Mouse (Mus musculus) thymus, adult 2 months (tissue): ENCODE data around the gene Hyou1. TPM values are rescaled to one million over a fixed set of nuclear protein-coding genes. Genes with fewer than 3 reads are reported as not detected.
"Not testable (repeated sequence)": the region's sequence is repeated elsewhere in the genome, so short reads cannot be mapped to it uniquely, and the experiment has no call there.

Experiments
- DNase-seq: peaks from one replicate; pipeline ENCODE4 v3.0.0; 2021
- H3K27ac ChIP-seq: fragments of 200-500 bp; 2 replicates; pipeline ENCODE4 v1.5.1; 2012; ENCODE audit warnings: low read length, control low read depth; ENCODE audit not compliant: control insufficient read depth, insufficient read depth
- H3K27me3 ChIP-seq: fragments of 200-500 bp; 2 replicates; pipeline ENCODE4 v1.6.1; 2012; ENCODE audit warnings: mild to moderate bottlenecking, low read length, moderate library complexity, mixed read lengths; ENCODE audit not compliant: control insufficient read depth, insufficient read depth
- H3K36me3 ChIP-seq: fragments of 200-500 bp; 2 replicates; pipeline ENCODE4 v1.6.1; 2012; ENCODE audit warnings: mild to moderate bottlenecking, low read length, moderate library complexity; ENCODE audit not compliant: control insufficient read depth, insufficient read depth
- H3K4me1 ChIP-seq: fragments of 200-500 bp; replicated peaks from 2 replicates; pipeline ENCODE4 v1.6.1; 2012; ENCODE audit warnings: low read length; ENCODE audit not compliant: control insufficient read depth, insufficient read depth
- H3K4me3 ChIP-seq: fragments of 200-500 bp; 2 replicates; pipeline ENCODE4 v1.5.1; 2012; ENCODE audit warnings: mild to moderate bottlenecking, low read length, control low read depth, moderate library complexity; ENCODE audit not compliant: control insufficient read depth, insufficient read depth
- CTCF ChIP-seq: fragments of 200-500 bp; IDR thresholded peaks from 2 replicates; pipeline ENCODE4 v1.5.1; 2012; ENCODE audit warnings: mild to moderate bottlenecking, control low read depth, low read length, moderate library complexity, borderline replicate concordance; ENCODE audit not compliant: control insufficient read depth, poor library complexity, insufficient read depth; ENCODE audit errors: extremely low read depth
- POLR2A ChIP-seq: fragments of 200-500 bp; IDR thresholded peaks from 2 replicates; pipeline ENCODE4 v1.6.1; 2012; ENCODE audit warnings: mild to moderate bottlenecking, low read length, control low read depth, moderate library complexity; ENCODE audit not compliant: control insufficient read depth, poor library complexity, insufficient read depth; ENCODE audit errors: extremely low read depth
- WGBS: fragments of 180-500 bp; shearing (Covaris S2); methylation state at CpG from one replicate; pipeline ENCODE4 v1.1.7; 2018; 5-methylcytosine and 5-hydroxymethylcytosine counted together
- polyA plus RNA-seq: library from polyadenylated mRNA; depleted of rRNA; stranded (reverse); fragments of >200 nt; gene quantifications from 2 replicates; pipeline ENCODE4 v1.2.3, GENCODE M21; 2012; rRNA removed

Gene Hyou1
- polyA plus RNA-seq: 74.4 and 75.5 TPM in 2 replicates

DNA sequence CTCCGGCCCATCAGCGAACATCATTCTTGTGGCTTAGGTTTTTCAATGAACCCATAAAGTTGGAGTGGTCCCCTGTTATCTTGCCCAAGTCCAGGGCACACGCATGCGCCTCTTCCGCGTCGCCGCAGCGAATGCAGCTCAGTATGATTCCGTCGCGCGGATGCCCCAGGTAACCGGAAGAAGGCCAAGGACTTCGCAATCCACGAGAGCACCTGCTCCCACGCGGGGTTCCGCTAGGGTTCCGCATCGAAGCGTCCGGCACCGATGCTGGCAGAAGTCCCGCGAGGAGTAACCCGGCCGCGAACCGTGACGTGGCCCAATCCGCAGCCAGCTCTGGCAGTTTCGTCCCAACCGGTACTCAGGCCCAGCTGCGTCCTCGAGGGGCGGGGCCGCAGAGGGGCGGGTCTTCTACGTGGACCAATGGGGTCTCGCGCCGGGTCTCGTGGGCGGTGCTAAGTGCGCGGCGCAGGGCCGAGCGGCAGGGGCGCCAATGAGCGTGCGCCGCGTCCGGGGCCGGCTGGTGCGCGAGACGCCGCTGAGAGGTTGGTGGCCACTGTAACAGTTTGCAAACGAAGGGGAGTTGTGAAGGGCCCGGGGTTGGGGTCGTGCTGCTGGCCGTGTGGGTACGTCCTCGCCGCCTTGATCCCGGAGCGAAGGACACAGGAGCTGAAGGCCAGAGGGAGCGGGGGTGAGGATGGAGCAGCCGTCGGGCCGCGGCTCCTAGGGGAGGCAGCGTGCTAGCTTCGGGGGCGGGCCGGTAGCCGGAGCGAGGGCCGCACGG is at the start of gene Hyou1:
Gene Hyou1, plus strand, starts transcription at position 437 of the 781 bp plus-strand sequence.
- peak; percentile 99 for DNase-seq
- H3K4me3 ChIP-seq: peak within 1 kb of the TSS; percentile 66
- H3K4me1 ChIP-seq: peaks cover 12% of the 10 kb centered on the region
- peak within 1 kb of the TSS; percentile 33 for H3K27ac ChIP-seq
- under 1% methylated on average over 83 of the region's 83 CpGs for WGBS
- peaks cover 11% of the 10 kb centered on the region for H3K36me3 ChIP-seq
- H3K27me3 ChIP-seq: no peaks in the 10 kb centered on the region
- TF ChIP-seq CTCF: peak; percentile 56; the same call in 1 of the 2 replicates
- TF ChIP-seq POLR2A: peak; percentile 88

DNA sequence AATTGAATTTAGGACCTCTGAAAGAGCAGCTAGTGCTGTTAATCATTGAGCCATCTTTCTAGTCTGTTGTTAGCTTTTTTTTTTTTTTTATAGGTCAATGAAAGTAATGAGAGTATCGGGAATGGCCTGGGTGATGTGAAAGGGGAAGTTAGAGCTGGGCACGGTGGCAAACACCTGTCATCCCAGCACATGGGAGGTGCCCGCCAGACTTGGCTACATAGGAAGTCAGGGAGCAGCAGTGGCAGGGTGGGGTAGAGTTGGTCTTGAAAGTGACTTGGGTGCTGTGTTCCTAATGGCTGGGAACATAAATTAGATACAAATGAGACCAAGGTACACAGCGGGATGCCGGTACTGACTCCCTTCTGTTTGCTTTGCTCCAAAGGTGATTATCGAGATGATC is 48.6 kb upstream of the Hyou1 start:
- Histone ChIP-seq H3K36me3 (peaks cover 10% of the 10 kb centered on the region), H3K27me3 (no peaks in the 10 kb centered on the region), H3K27ac (no peak overlapping the region), H3K4me1 (peaks cover 15% of the 10 kb centered on the region), H3K4me3 (no peak overlapping the region)
- no peak for TF ChIP-seq CTCF
- no peak for DNase-seq
- whole genome bisulfite sequencing: 71% methylated on average over 6 of the region's 6 CpGs

DNA sequence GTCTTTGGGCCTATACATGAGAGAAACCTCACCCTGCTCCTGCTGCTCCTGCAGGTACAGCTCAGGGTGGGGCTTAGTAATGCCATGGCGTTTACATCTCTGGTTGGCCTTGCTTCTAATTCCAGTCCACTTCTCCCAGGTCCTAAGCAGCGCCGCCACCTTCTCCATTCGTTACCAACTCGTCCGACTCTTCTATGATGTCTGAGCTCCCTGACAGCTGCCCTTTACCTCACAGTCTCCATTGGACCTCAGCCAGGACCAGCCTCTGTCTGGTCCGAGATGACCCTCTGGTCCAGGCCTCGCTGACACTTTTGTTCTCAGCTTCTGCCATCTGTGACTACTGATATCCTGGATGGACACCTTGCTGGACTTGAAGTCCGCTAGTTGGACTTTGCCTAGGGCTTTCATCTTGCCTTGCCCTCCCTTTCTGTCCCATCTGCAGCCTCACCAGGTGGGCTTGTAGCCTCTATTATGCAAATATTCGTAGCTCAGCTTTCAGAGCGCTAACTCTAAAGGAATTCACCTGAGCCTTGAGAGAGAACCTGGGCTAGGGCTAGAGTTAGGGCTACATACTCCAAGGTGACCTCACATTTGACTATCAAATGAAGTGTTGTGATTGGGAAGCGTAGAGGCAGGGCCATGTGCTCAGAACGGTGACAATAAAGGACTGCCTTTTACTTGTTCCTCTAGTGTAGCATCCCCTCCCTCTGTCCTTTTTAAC is 46.2 kb upstream of the Hyou1 start:
- Histone ChIP-seq H3K27ac (no peak overlapping the region), H3K27me3 (no peaks in the 10 kb centered on the region), H3K36me3 (peaks cover 10% of the 10 kb centered on the region), H3K4me3 (no peak overlapping the region), H3K4me1 (peaks cover 11% of the 10 kb centered on the region)
- no peak for DNase-seq
- 97% methylated on average over 13 of the region's 13 CpGs for WGBS
- TF ChIP-seq POLR2A (no peak), CTCF (no peak)

DNA sequence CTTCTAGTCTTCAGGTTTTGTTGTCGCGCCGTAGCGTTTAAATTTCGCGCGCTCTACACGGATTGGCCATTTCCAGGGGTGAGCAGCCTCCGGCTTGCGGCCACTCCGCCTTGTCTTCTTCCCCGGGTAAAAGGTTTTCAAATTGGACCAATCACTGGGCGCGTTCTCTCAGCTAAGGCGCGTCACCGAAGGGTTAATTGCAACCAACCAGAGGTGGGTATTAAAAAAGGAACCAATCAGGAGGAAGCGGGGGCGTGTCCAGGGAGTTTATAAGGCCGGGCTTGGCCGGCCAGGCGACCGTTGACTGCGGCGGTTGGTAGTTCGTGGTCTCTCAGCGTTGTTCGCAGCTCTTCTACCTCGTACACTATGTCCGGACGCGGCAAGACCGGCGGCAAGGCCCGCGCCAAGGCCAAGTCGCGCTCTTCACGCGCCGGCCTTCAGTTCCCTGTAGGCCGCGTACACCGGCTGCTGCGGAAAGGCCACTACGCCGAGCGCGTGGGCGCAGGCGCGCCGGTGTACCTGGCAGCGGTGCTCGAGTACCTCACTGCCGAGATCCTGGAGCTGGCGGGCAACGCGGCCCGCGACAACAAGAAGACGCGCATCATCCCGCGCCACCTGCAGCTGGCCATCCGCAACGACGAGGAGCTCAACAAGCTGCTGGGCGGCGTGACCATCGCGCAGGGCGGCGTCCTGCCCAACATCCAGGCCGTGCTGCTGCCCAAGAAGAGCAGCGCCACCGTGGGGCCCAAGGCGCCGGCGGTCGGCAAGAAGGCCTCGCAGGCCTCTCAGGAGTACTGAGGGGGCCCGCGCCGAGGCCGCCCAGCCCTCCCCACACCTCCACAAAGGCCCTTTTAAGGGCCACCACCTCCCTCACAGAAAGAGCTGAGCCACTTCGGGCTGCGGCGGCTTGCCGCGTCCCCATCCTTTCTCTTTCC is 44.6 kb upstream of the Hyou1 start, which contains the start of gene H2afx:
Gene H2afx, plus strand, starts transcription at position 299 of the 935 bp plus-strand sequence.
- H3K4me1 ChIP-seq: peaks cover 11% of the 10 kb centered on the region
- no peaks in the 10 kb centered on the region for H3K27me3 ChIP-seq
- peak within 1 kb of the TSS; percentile 28 for H3K27ac ChIP-seq
- peak within 1 kb of the TSS; percentile 73 for H3K4me3 ChIP-seq
- WGBS: under 1% methylated on average over 91 of the region's 91 CpGs
- H3K36me3 ChIP-seq: peaks cover 10% of the 10 kb centered on the region
- DNase-seq: peak; percentile 98
- TF ChIP-seq POLR2A: peak; percentile 100
- no peak for TF ChIP-seq CTCF

DNA sequence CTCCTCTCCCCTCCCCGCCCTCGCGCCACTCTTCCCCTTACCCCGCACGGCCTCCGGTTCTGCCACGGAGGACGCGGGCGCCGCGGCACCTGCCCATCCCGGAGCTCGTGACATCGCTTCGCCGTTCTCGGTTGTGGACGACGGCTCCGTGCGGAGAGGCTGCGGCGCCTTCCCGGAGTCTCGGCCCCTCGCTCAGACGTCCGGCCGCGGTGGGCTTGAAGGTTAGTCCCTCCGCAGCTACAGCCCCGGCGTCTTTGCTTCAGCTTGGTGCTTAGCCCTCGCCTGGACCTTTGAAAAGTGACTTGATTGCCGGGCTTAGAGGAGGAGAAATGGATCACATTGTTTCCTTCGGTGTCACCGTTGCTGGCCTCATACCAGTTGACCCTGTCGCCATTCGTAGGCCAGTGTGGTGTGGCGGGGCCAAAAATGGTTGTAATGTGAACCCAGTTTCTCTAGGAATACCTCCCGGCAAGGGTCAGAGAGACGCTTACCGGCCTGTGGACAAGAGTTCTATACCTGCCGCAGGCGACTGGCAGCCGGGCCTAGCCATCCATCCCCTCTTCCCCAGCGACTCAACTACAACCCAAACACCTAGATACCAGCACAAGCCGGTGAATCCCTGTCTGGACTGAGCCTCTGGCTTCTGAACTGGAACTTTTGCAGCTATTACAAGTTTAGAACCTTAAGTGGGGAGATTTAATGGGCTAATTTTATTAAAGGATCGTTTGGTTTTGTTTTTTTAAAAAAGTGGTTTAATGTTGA is 43.8 kb upstream of the Hyou1 start:
- no peak for TF ChIP-seq POLR2A
- TF ChIP-seq CTCF: no peak
- no peak for DNase-seq
- under 1% methylated on average over 50 of the region's 50 CpGs for WGBS
- Histone ChIP-seq H3K27ac (peak overlapping the region; percentile 28; the same call in 1 of the 2 replicates), H3K4me3 (peak overlapping the region; percentile 73), H3K27me3 (no peaks in the 10 kb centered on the region), H3K4me1 (peaks cover 11% of the 10 kb centered on the region), H3K36me3 (peaks cover 10% of the 10 kb centered on the region)

DNA sequence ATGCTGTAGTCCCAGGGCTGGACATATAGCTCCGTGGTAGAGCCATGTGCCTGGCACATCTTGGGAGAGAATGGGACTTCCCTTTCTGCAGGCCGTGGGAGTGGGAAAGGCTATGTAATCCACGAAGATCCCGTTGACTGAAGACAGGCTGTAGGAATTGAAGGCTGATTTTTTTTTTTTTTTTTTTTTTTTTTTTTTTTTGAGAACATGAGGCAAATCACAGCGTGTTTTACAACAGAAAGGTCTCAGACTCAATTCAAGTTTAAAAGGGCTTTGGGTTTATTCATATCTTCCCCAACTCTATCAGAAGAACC is 43.2 kb upstream of the Hyou1 start:
- TF ChIP-seq CTCF: no peak
- TF ChIP-seq POLR2A: no peak
- H3K4me1 ChIP-seq: peaks cover 11% of the 10 kb centered on the region
- peaks cover 10% of the 10 kb centered on the region for H3K36me3 ChIP-seq
- no peak for DNase-seq
- no peak overlapping the region; the same call in 1 of the 2 replicates for H3K27ac ChIP-seq
- WGBS: 5% methylated on average over 5 of the region's 5 CpGs
- H3K4me3 ChIP-seq: peak overlapping the region; percentile 73
- H3K27me3 ChIP-seq: no peaks in the 10 kb centered on the region

DNA sequence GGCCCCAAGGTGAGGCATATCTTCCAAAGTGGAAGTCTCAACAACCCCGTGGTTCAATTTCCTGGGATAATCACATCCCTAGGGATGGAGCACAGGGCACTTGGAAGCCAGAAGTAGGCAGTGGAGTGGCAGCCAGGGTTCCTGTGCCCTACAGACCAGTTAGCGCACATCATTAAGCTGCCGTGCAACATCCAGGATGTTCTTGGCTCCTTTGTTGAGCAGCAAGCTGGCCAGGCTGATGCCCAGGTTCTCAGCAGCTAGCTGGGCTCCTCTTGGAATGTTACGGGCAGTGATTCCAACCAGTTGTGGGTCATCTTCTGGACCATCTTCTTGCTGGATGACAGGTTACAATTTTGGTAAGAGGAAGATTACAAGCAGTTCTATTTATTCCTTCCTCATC is 42.8 kb upstream of the Hyou1 start:
- H3K27ac ChIP-seq, DNase-seq, H3K27me3 ChIP-seq: not testable (repeated sequence)
- peak overlapping the region; percentile 26 for H3K4me3 ChIP-seq
- peaks cover 11% of the 10 kb centered on the region for H3K4me1 ChIP-seq
- 49% methylated on average over 4 of the region's 4 CpGs for WGBS
- H3K36me3 ChIP-seq: peaks cover 10% of the 10 kb centered on the region
